Mouse (Mus musculus): ENCODE measurements at regions not wholly inside any gene's neighbourhood (a gene's known extent, or its start where the extent isn't known, plus 50 kb on each side); places are given as distances from the start of the nearest gene placed in this dataset.

- no peaks in the 10 kb centered on the region for H3K27me3 ChIP-seq (ENCODE audit: poor library complexity, severe bottlenecking)
- H3K4me1 ChIP-seq = peaks cover 19% of the 10 kb centered on the region
- no peak overlapping the region for H3K4me3 ChIP-seq
- WGBS = 82% methylated on average over 11 of the region's 11 CpGs
- H3K9me3 ChIP-seq = peaks cover 6% of the 10 kb centered on the region; the same call in 1 of the 2 replicates
- 0 out of 2 replicates have a peak overlapping the region, but pooled peaks have one; percentile 35 for H3K27ac ChIP-seq
- DNase-seq (ENCODE audit: extremely low spot score, low spot score) = no peak
- H3K36me3 ChIP-seq (replicated peaks) = no peaks in the 10 kb centered on the region
These were observed 184.5 kb downstream of the Ankrd50 start for GRCm38 (mm10) chr3:38299898-38300751.

- H3K4me1 ChIP-seq = peaks cover 19% of the 10 kb centered on the region
- no peak overlapping the region for H3K4me3 ChIP-seq
- no peak for DNase-seq (ENCODE audit: extremely low spot score, low spot score)
- H3K36me3 ChIP-seq (replicated peaks) = no peaks in the 10 kb centered on the region
- peaks cover 6% of the 10 kb centered on the region; the same call in 1 of the 2 replicates for H3K9me3 ChIP-seq
- no peaks in the 10 kb centered on the region for H3K27me3 ChIP-seq (ENCODE audit: poor library complexity, severe bottlenecking)
- H3K27ac ChIP-seq = 0 out of 2 replicates have a peak overlapping the region, but pooled peaks have one; percentile 35
- WGBS = 46% methylated on average over 2 of the region's 2 CpGs
These were observed 185.3 kb downstream of the Ankrd50 start for GRCm38 (mm10) chr3:38299236-38299897.

GRCm38 (mm10) chr3:38297499-38297898 is 187.1 kb downstream of the Ankrd50 start:
- DNase-seq (ENCODE audit: extremely low spot score, low spot score) = no peak
- no peaks in the 10 kb centered on the region for H3K27me3 ChIP-seq (ENCODE audit: poor library complexity, severe bottlenecking)
- WGBS = 79% methylated on average over 2 of the region's 2 CpGs
- H3K27ac ChIP-seq = no peak overlapping the region
- peaks cover 19% of the 10 kb centered on the region for H3K4me1 ChIP-seq
- no peaks in the 10 kb centered on the region for H3K36me3 ChIP-seq (replicated peaks)
- no peaks in the 10 kb centered on the region for H3K9me3 ChIP-seq
- no peak overlapping the region for H3K4me3 ChIP-seq

DNA sequence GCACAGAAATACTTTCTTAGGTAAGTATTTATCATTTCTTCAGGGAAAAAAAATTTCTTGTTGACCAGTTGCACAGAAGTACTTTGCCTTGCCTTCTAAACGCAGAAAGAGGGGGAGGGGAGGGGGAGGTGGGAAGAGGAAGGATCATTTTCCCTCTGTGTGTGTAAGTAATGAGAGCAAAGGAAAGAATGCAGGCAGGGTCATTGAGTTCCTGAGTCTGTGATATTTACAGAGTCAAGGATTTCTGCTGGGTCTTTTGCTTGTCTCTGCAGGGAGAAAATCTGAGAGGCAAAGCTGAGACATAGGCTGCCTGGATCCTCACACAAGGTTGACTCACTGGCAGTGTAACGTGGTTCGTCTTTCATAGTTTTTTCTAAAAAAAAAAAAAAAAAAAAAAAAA is 195.6 kb downstream of the Ankrd50 start:
- 51% methylated on average over 3 of the region's 3 CpGs for WGBS
- Histone ChIP-seq H3K4me1 (peaks cover 10% of the 10 kb centered on the region), H3K27me3 (ENCODE audit: poor library complexity, severe bottlenecking) (no peaks in the 10 kb centered on the region), H3K27ac (no peak overlapping the region), H3K36me3 (replicated peaks) (no peaks in the 10 kb centered on the region), H3K4me3 (no peak overlapping the region), H3K9me3 (peaks cover 4% of the 10 kb centered on the region; the same call in 1 of the 2 replicates)
- DNase-seq (ENCODE audit: extremely low spot score, low spot score) = no peak

DNA sequence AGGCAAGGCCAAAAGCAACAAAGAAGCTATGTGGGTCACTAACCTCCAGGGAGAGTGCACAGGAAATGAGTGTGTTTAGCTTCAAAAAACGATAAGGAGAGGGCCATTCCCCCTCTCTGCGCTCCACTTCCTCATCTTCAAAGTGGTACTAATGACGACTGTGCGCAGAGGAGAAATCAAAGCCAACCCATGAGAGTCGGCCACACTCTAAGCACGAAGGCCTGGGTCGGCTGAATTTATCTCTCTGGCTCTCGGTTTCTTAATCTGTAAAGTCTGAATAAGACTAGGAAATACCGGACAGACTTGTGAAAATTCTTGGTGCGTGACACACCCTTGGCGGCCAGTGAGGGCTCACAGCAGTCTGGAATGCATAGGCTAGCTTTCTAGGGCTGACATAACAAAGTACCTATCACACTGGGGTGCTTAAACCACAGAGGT is 200.9 kb downstream of the Ankrd50 start:
- Histone ChIP-seq H3K27me3 (ENCODE audit: poor library complexity, severe bottlenecking) (no peaks in the 10 kb centered on the region), H3K4me1 (peaks cover 7% of the 10 kb centered on the region; the same call in 1 of the 2 replicates), H3K36me3 (replicated peaks) (no peaks in the 10 kb centered on the region), H3K27ac (0 out of 2 replicates have a peak overlapping the region, but pooled peaks have one; percentile 40), H3K9me3 (peaks cover 4% of the 10 kb centered on the region; the same call in 1 of the 2 replicates), H3K4me3 (no peak overlapping the region)
- DNase-seq (ENCODE audit: extremely low spot score, low spot score) = no peak
- WGBS = 72% methylated on average over 11 of the region's 11 CpGs

DNA sequence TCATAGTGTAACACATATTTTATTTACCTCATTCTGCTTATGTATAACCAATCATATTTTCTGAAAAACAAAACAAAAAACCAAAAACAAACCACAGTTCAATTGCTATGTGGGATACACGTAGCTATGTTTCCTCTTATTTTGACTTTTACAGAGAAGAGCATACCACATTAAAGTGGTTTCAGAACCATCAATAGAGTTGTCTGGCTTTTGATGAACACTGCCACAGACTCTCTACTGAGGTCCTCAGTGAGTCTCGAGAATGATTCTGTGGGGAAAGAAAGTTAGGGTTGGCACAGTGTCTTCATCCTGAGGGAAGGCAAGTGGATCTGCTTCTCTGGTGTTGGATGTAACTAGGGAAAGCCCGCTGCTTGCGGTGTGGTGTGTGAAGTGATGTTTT is 201.8 kb downstream of the Ankrd50 start:
- Histone ChIP-seq H3K9me3 (peaks cover 4% of the 10 kb centered on the region; the same call in 1 of the 2 replicates), H3K4me3 (no peak overlapping the region), H3K36me3 (replicated peaks) (no peaks in the 10 kb centered on the region), H3K27ac (no peak overlapping the region), H3K4me1 (peaks cover 7% of the 10 kb centered on the region; the same call in 1 of the 2 replicates), H3K27me3 (ENCODE audit: poor library complexity, severe bottlenecking) (no peaks in the 10 kb centered on the region)
- DNase-seq (ENCODE audit: extremely low spot score, low spot score) = no peak
- WGBS = 92% methylated on average over 4 of the region's 4 CpGs

DNA sequence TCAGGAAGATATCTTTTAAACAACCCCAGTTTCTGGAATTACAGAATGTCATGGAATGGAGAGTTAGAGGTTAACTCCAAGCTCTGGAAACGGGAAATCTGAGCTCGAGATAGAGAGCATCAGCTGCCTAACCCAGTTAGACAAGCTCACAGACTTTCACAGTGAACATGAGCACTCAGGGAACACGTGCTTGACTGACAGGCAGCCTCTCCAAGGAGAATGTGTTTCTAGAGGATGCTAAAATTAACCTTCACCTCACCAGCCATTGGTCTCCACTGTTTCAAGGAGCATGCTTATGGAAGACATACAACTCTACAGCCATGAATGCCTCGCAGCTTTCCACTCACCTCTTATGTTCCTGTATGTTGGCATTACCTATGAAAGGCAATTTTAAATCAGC is 203.0 kb downstream of the Ankrd50 start:
- Histone ChIP-seq H3K4me1 (peaks cover 7% of the 10 kb centered on the region; the same call in 1 of the 2 replicates), H3K27me3 (ENCODE audit: poor library complexity, severe bottlenecking) (no peaks in the 10 kb centered on the region), H3K36me3 (replicated peaks) (no peaks in the 10 kb centered on the region), H3K4me3 (no peak overlapping the region), H3K9me3 (peaks cover 4% of the 10 kb centered on the region; the same call in 1 of the 2 replicates), H3K27ac (no peak overlapping the region)
- 78% methylated on average over 4 of the region's 4 CpGs for WGBS
- DNase-seq (ENCODE audit: extremely low spot score, low spot score) = no peak

- Histone ChIP-seq H3K4me1 (peaks cover 7% of the 10 kb centered on the region; the same call in 1 of the 2 replicates), H3K36me3 (replicated peaks) (no peaks in the 10 kb centered on the region), H3K27ac (no peak overlapping the region), H3K27me3 (ENCODE audit: poor library complexity, severe bottlenecking) (no peaks in the 10 kb centered on the region), H3K4me3 (no peak overlapping the region), H3K9me3 (no peaks in the 10 kb centered on the region)
- DNase-seq (ENCODE audit: extremely low spot score, low spot score) = no peak
- 90% methylated on average over 6 of the region's 6 CpGs for WGBS
These were observed 203.8 kb downstream of the Ankrd50 start for GRCm38 (mm10) chr3:38280876-38281275.

DNA sequence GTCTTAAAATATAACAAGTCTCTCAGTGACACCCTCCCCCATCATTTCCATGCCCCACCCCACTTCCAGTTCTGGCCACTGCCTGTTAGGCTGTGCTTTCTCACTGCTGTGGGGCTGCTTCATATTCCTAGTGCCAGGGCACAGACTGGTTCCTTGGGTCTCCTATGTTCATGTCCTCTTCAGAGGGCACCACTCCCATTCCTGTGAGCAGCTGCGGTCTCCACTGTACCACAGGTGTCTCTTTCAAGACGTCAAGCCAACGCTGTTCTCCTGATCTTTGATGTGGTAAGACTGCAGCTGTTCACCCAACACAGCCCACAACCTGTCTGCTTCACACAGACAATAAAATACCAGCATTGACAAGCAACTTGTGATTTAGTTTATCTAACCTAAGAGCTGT is 204.5 kb downstream of the Ankrd50 start:
- Histone ChIP-seq H3K27me3 (ENCODE audit: poor library complexity, severe bottlenecking) (no peaks in the 10 kb centered on the region), H3K36me3 (replicated peaks) (no peaks in the 10 kb centered on the region), H3K27ac (no peak overlapping the region), H3K4me1 (peaks cover 10% of the 10 kb centered on the region), H3K4me3 (no peak overlapping the region), H3K9me3 (no peaks in the 10 kb centered on the region)
- no peak for DNase-seq (ENCODE audit: extremely low spot score, low spot score)
- 95% methylated on average over 3 of the region's 3 CpGs for WGBS

DNA sequence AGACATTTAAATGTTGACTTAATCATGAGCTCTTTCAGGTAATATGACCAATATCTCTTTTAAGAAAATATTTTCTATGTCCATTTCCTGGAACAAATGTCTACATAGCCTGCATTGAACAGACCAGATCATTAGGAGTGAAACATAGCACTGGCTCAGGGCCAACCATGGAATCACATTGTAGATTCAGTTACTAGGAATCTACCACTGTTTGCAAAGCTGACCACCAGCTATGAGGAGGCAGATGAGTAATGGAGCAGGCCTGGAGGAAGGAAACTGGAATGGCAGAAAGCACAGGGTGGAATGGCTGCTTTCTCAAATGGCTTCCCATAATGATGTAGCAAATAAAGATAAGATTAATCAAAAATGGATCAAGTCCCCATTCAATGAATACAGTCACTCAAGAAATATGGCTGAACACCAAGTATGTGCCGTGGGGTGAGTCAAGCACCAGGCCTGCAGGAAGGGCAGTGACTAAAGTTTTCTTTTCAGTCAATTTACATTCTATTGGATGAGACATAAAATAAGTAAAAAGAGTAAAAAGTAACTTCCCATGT is 207.6 kb downstream of the Ankrd50 start:
- no peak for DNase-seq (ENCODE audit: extremely low spot score, low spot score)
- Histone ChIP-seq H3K27me3 (ENCODE audit: poor library complexity, severe bottlenecking) (no peaks in the 10 kb centered on the region), H3K4me3 (no peak overlapping the region), H3K27ac (no peak overlapping the region), H3K36me3 (replicated peaks) (no peaks in the 10 kb centered on the region), H3K9me3 (no peaks in the 10 kb centered on the region), H3K4me1 (peaks cover 6% of the 10 kb centered on the region; the same call in 1 of the 2 replicates)
- WGBS = 94% methylated on average over 1 of the region's 1 CpGs

DNA sequence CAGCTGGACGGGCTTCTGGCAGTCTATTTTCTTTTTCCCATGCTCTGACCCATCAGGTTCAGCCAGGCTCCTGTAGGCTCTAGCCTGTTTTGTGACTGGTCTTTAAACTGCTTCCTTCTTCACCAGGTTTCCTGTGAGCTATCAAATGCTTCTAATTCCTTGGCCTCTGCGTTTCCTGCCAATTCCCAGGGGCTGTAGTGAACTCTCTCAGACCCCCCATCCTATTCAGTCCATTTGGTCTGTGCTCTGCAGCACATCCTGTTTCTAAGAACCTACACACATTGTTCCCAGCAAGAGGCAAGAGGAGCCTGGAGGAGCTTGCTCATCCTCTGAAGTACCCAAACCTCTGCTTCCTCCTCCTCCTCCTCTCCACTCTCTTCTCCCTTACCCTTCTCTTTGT is 209.3 kb downstream of the Ankrd50 start:
- no peak for DNase-seq (ENCODE audit: extremely low spot score, low spot score)
- Histone ChIP-seq H3K36me3 (replicated peaks) (no peaks in the 10 kb centered on the region), H3K9me3 (no peaks in the 10 kb centered on the region), H3K4me1 (peaks cover 6% of the 10 kb centered on the region; the same call in 1 of the 2 replicates), H3K4me3 (no peak overlapping the region), H3K27me3 (ENCODE audit: poor library complexity, severe bottlenecking) (no peaks in the 10 kb centered on the region), H3K27ac (no peak overlapping the region)
- 60% methylated on average over 2 of the region's 2 CpGs for WGBS

- Histone ChIP-seq H3K4me3 (no peak overlapping the region), H3K9me3 (no peaks in the 10 kb centered on the region), H3K27me3 (ENCODE audit: poor library complexity, severe bottlenecking) (no peaks in the 10 kb centered on the region), H3K27ac (no peak overlapping the region), H3K4me1 (peaks cover 6% of the 10 kb centered on the region; the same call in 1 of the 2 replicates), H3K36me3 (replicated peaks) (no peaks in the 10 kb centered on the region)
- DNase-seq (ENCODE audit: extremely low spot score, low spot score) = no peak
- 73% methylated on average over 6 of the region's 6 CpGs for WGBS
These were observed 213.9 kb downstream of the Ankrd50 start for GRCm38 (mm10) chr3:38270742-38271141.
